Mouse (Mus musculus) heart, embryonic 10.5 days (tissue): ENCODE results near the gene Romo1. TPM values are rescaled to one million over a fixed set of nuclear protein-coding genes. Genes with fewer than 3 reads are reported as not detected.

Experiments used
- DNase-seq: peaks from one replicate; pipeline ENCODE4 v3.0.0-alpha.2; 2017; ENCODE audit warnings: low spot score
- H3K27ac ChIP-seq: fragments of 300-500 bp; sonication (generic); 2 replicates; pipeline ENCODE4 v1.5.1; 2016; ENCODE audit warnings: mild to moderate bottlenecking
- H3K27me3 ChIP-seq: fragments of 300-500 bp; sonication (generic); 2 replicates; pipeline ENCODE4 v1.6.1; 2016; ENCODE audit warnings: mild to moderate bottlenecking; ENCODE audit not compliant: poor library complexity, insufficient read depth, severe bottlenecking
- H3K36me3 ChIP-seq: fragments of 300-500 bp; sonication (generic); 2 replicates; pipeline ENCODE4 v1.6.1; 2016; ENCODE audit warnings: mild to moderate bottlenecking, moderate library complexity
- H3K4me1 ChIP-seq: fragments of 300-500 bp; sonication (generic); 2 replicates; pipeline ENCODE4 v1.6.1; 2016; ENCODE audit warnings: mild to moderate bottlenecking
- H3K4me3 ChIP-seq: fragments of 300-500 bp; sonication (generic); 2 replicates; pipeline ENCODE4 v1.5.1; 2016; ENCODE audit warnings: mild to moderate bottlenecking, moderate library complexity
- H3K9me3 ChIP-seq: fragments of 300-500 bp; sonication (generic); 2 replicates; pipeline ENCODE4 v1.6.1; 2016; ENCODE audit warnings: mild to moderate bottlenecking, moderate library complexity
- WGBS: fragments of 180-500 bp; shearing (Covaris S2); methylation state at CpG from one replicate; pipeline ENCODE4 v1.1.7; 2016; 5-methylcytosine and 5-hydroxymethylcytosine counted together
- polyA plus RNA-seq: library from polyadenylated mRNA; unstranded; fragments of >200 nt; fragmentation: Nextera tagmentation; extraction: Ambion mirVana; gene quantifications from 2 replicates; pipeline ENCODE4 v1.2.1, GENCODE M21; 2016

Romo1 gene
- polyA plus RNA-seq, 1 experiment from 2014 or later, result 437 TPM

DNA sequence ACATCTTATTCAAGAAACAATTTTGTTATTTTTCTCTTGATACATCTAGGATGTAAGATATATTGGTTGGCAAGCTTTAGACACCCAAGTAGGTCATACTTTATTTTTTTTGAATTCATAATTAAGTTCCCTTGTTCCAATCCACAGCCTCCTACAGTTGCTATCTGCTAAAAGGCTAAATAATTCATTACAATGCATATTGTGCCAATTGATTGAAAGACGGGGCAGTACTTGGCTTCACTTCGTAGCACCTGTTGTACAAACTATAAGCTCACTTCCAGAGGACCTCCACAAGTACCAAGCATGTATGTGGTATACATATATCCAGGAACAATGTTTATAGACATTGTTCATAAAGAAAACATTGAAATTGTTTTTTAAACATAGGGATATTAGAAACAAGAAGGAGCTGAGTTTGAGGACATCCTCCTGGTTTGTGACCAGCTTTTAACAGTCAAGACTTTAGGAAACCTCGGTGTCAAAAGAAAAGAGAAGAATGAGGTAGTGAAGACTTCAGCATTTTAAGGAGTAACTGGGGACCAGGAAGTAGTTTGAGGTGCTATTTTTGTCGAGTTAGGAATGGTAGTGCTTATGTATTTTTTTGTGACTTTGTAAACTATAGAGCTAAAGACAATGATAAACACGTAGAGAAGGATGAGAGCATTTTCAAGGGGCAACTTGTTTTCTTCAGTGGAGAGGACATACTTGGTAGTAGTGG is 2.6 kb downstream of the Romo1 start:
- no peak overlapping the region for H3K4me3 ChIP-seq
- H3K27me3 ChIP-seq, result no peaks in the 10 kb centered on the region
- 65% methylated on average over 5 of the region's 5 CpGs for WGBS
- DNase-seq, result no peak
- peaks cover 9% of the 10 kb centered on the region; the same call in 1 of the 2 replicates for H3K4me1 ChIP-seq
- no peak overlapping the region for H3K27ac ChIP-seq
- H3K36me3 ChIP-seq, result peaks cover 50% of the 10 kb centered on the region
- H3K9me3 ChIP-seq, result no peaks in the 10 kb centered on the region

GRCm38 (mm10) chr2:156147316-156147915 is 3.6 kb downstream of the Romo1 start:
- no peak overlapping the region for H3K27ac ChIP-seq
- no peak overlapping the region for H3K4me3 ChIP-seq
- peaks cover 9% of the 10 kb centered on the region; the same call in 1 of the 2 replicates for H3K4me1 ChIP-seq
- DNase-seq, result no peak
- 94% methylated on average over 3 of the region's 3 CpGs for WGBS
- H3K36me3 ChIP-seq, result peaks cover 58% of the 10 kb centered on the region
- no peaks in the 10 kb centered on the region for H3K27me3 ChIP-seq
- no peaks in the 10 kb centered on the region for H3K9me3 ChIP-seq

GRCm38 (mm10) chr2:156151538-156151937 is 7.7 kb downstream of the Romo1 start:
- Histone ChIP-seq H3K4me3 (no peak overlapping the region), H3K4me1 (no peaks in the 10 kb centered on the region), H3K27me3 (no peaks in the 10 kb centered on the region), H3K27ac (no peak overlapping the region), H3K9me3 (no peaks in the 10 kb centered on the region), H3K36me3 (peaks cover 97% of the 10 kb centered on the region)
- DNase-seq, result no peak

DNA sequence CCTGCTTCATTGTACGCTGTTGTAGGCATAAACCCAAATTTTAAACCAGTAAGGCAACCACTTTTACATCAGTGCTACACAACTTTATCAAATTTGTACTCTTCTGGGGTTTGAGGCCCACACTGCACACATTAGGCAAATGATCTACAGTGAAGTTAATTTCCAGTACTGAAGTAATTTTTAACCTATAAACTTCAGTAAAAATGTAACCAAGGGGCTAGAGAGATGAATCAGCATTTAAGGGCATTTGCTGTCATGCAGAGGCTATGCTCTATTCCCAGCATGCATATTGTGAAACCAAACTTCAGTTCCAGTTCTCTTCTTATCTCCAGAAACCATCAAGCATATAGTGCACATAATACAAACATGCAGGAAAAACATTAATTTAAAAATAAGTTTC is 21.6 kb downstream of the Romo1 start:
- H3K36me3 ChIP-seq, result peaks cover 97% of the 10 kb centered on the region
- DNase-seq, result no peak
- WGBS, result 98% methylated on average over 1 of the region's 1 CpGs
- H3K27ac ChIP-seq, result no peak overlapping the region
- H3K9me3 ChIP-seq, result no peaks in the 10 kb centered on the region
- H3K4me3 ChIP-seq, result no peak overlapping the region
- no peaks in the 10 kb centered on the region for H3K4me1 ChIP-seq
- no peaks in the 10 kb centered on the region for H3K27me3 ChIP-seq

DNA sequence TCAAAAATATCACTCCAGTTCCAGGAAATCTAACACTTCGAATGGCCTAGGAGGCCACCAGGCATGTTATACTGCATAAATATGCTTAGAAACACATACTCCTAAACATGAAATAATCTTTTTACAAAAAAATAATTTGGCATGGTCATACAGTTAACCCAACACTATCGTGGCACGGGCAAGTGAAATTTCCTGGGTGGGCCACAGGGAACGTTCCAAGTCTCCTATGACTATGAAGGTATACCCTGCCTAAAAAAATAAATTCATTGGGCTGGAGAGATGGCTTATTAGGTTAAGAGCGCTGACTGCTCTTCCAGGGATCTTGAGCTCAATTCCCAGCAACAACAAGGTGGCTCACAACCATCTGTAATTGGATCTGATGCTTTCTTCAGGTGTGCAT is 22.7 kb downstream of the Romo1 start:
- WGBS, result 91% methylated on average over 5 of the region's 5 CpGs

GRCm38 (mm10) chr2:156177079-156177478 is 33.2 kb downstream of the Romo1 start:
- Histone ChIP-seq H3K4me1 (peaks cover 21% of the 10 kb centered on the region), H3K9me3 (no peaks in the 10 kb centered on the region), H3K4me3 (no peak overlapping the region), H3K27me3 (no peaks in the 10 kb centered on the region), H3K27ac (no peak overlapping the region), H3K36me3 (peaks cover 66% of the 10 kb centered on the region)
- no peak for DNase-seq
- 86% methylated on average over 6 of the region's 6 CpGs for WGBS

More for the DNA sequence above, 22.7 kb downstream of the Romo1 start:
- H3K9me3 ChIP-seq, result no peaks in the 10 kb centered on the region
- H3K27me3 ChIP-seq, result no peaks in the 10 kb centered on the region
- H3K36me3 ChIP-seq, result peaks cover 96% of the 10 kb centered on the region
- H3K4me1 ChIP-seq, result no peaks in the 10 kb centered on the region
- no peak for DNase-seq
- H3K4me3 ChIP-seq, result no peak overlapping the region
- H3K27ac ChIP-seq, result no peak overlapping the region

DNA sequence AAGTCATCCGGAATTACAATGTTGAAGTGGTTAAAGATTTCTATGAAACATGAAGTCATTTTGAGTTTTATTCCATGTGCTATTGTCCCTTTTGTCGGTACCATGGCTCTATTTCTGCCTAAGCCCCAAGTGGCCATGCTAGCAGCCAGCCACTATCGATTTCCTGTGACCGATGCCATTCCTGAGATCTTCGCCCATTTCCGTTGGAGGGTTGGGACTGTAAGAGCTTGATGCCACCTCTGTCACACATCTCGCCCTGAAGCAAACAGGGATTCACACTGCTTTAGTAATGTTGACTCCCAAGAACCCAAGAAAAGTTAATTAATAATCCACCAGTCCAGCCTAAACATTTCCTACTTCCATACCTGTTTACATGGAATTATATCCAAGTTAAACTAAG is 33.8 kb downstream of the Romo1 start:
- WGBS, result 79% methylated on average over 7 of the region's 7 CpGs
- H3K27ac ChIP-seq, result no peak overlapping the region
- H3K4me3 ChIP-seq, result peak overlapping the region; percentile 96
- no peaks in the 10 kb centered on the region for H3K27me3 ChIP-seq
- H3K4me1 ChIP-seq, result peaks cover 21% of the 10 kb centered on the region
- H3K9me3 ChIP-seq, result no peaks in the 10 kb centered on the region
- H3K36me3 ChIP-seq, result peaks cover 60% of the 10 kb centered on the region
- DNase-seq, result no peak

GRCm38 (mm10) chr2:156179046-156179795 is 35.4 kb downstream of the Romo1 start:
- H3K27me3 ChIP-seq, result no peaks in the 10 kb centered on the region
- peaks cover 45% of the 10 kb centered on the region for H3K36me3 ChIP-seq
- H3K9me3 ChIP-seq, result no peaks in the 10 kb centered on the region
- H3K27ac ChIP-seq, result peak overlapping the region; percentile 100
- H3K4me1 ChIP-seq, result peaks cover 21% of the 10 kb centered on the region
- peak overlapping the region; percentile 96 for H3K4me3 ChIP-seq
- peak; percentile 91 for DNase-seq
- under 1% methylated on average over 47 of the region's 47 CpGs for WGBS

GRCm38 (mm10) chr2:156179796-156180093 is 35.9 kb downstream of the Romo1 start:
- no peak for DNase-seq
- no peaks in the 10 kb centered on the region for H3K27me3 ChIP-seq
- H3K36me3 ChIP-seq, result peaks cover 39% of the 10 kb centered on the region
- WGBS, result under 1% methylated on average over 41 of the region's 41 CpGs
- peak overlapping the region; percentile 100 for H3K27ac ChIP-seq
- H3K4me3 ChIP-seq, result peak overlapping the region; percentile 96
- H3K4me1 ChIP-seq, result peaks cover 21% of the 10 kb centered on the region
- no peaks in the 10 kb centered on the region for H3K9me3 ChIP-seq

DNA sequence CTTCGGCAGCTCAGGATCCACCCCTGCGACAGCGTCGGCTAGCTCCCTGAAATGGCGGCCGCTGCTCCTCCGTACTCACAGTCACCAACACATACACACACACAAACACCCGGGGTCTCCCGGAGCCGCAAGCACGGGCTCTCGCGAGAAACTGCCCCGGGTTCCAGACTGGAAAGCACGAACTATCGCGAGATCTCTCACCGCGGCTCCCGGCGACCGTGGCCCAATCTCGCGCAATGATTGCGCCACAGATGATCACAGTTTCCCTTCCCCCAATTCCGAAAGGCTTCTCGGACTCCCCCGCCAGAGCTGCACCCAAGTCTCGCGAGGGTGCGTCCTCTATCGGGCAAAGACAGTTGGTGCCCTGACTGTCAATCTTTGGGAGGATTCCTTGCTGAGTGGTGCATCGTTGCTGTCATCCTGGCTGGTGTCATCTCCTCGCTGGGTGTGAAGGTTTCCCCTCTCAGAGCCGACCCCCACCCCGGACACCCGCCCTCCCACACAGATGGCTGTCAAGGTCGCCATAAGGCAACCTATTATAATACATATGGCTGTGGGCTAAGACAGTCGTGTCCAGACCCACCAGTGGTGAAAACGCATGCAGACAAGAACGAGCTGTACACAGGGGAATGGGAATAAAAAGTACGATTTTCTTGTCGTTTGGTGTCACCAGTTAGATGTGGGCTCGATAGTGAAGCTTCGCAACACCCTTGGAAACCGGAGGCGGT is 36.4 kb downstream of the Romo1 start, which contains the start of gene Rbm39:
TSS of gene Rbm39 (minus strand) at position 145 of the 728 bp plus-strand sequence.
- H3K36me3 ChIP-seq, result peaks cover 34% of the 10 kb centered on the region
- H3K27me3 ChIP-seq, result no peaks in the 10 kb centered on the region
- no peaks in the 10 kb centered on the region for H3K9me3 ChIP-seq
- H3K4me3 ChIP-seq, result peak within 1 kb of the TSS; percentile 96
- WGBS, result under 1% methylated on average over 47 of the region's 47 CpGs
- peaks cover 21% of the 10 kb centered on the region for H3K4me1 ChIP-seq
- peak; percentile 99 for DNase-seq
- H3K27ac ChIP-seq, result peak within 1 kb of the TSS; percentile 100

GRCm38 (mm10) chr2:156180824-156181590 is 37.2 kb downstream of the Romo1 start:
- no peak for DNase-seq
- WGBS, result 16% methylated on average over 8 of the region's 8 CpGs

GRCm38 (mm10) chr2:156181592-156181991 is 37.8 kb downstream of the Romo1 start:
- Histone ChIP-seq H3K4me1 (peaks cover 21% of the 10 kb centered on the region), H3K27ac (peak overlapping the region; percentile 100; the same call in 1 of the 2 replicates), H3K27me3 (no peaks in the 10 kb centered on the region), H3K4me3 (peak overlapping the region; percentile 96; the same call in 1 of the 2 replicates), H3K9me3 (no peaks in the 10 kb centered on the region), H3K36me3 (peaks cover 21% of the 10 kb centered on the region)
- DNase-seq, result no peak
- WGBS, result 74% methylated on average over 2 of the region's 2 CpGs

More at GRCm38 (mm10) chr2:156180824-156181590, 37.2 kb downstream of the Romo1 start:
- H3K4me1 ChIP-seq, result peaks cover 21% of the 10 kb centered on the region
- peaks cover 27% of the 10 kb centered on the region for H3K36me3 ChIP-seq
- no peaks in the 10 kb centered on the region for H3K9me3 ChIP-seq
- H3K27ac ChIP-seq, result peak overlapping the region; percentile 100
- H3K27me3 ChIP-seq, result no peaks in the 10 kb centered on the region
- peak overlapping the region; percentile 96 for H3K4me3 ChIP-seq
